ENCODE assay signal across 8 mouse cellular contexts in the genomic region with DNA sequence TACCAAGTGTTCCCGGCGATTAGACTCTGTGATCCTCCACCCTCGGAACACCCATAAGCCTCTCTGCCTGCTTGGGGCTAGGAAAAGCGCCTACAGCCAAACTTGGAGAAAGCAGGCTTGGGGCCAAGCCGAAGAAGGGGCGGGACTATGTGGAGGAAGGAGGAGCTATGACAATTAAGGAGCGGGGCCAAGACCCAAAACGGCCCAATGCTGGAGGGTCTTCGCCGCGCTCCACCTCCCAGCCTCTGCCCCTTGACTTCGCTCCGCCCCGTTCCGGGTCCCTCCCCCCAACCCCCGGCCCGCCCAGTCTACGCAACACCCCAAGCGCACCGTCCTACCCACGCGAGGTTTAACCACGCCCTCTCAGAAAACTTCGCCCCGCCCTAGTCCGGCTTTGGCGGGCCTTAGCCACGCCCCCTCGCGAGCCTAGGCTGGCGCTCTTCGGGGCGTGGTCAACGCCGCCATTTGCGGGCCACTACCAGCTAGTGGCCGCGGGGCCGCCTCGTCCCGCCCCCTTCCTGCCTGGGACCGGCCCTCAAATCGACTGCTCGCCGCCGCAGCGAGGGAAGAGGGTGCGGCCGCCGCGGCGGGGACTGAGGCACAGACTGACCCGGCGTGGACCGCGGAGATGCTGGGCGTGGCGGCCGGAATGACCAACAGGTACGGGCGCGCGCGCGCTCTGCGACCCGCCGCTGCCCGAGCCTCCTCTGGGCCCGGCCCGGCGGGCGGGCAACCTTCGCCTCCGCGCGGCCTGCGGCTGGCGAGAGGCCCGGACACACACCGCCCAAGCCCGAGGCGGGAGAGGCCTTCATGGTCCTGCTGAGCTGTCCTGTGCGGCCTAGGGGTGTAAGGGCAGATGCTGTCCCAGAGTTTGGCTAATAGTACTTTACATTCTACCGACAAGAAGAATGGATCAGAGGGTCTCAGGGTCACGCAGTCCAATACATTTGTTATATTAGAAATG. TPM values are rescaled to one million over a fixed set of nuclear protein-coding genes. Genes with fewer than 3 reads are reported as not detected.
DNase-seq lines count a peak whose midpoint lies in the region; ATAC-seq and TF ChIP-seq lines count a peak whose summit lies in the region.

Gene Lims1, plus strand, starts transcription at position 439 of the 964 bp plus-strand sequence.

- peak; percentile 89 for ATAC-seq in erythroid progenitor cell, adult 5-6 weeks (replicated peaks; ENCODE audit: low FRiP score, poor library complexity, severe bottlenecking)
- peak; percentile 99 for ATAC-seq in heart, embryonic 12.5 days (ENCODE audit: insufficient number of reproducible peaks, low FRiP score)
- peak; percentile 99 for ATAC-seq in kidney, postnatal 0 days (replicated peaks; ENCODE audit: low FRiP score, low read depth)
- peak; percentile 98 for ATAC-seq in liver, embryonic 11.5 days (replicated peaks; ENCODE audit: low FRiP score)
- ATAC-seq in stomach, embryonic 14.5 days (ENCODE audit: insufficient number of reproducible peaks, insufficient read depth, low FRiP score, low read depth) = peak; percentile 99

- peak within 1 kb of the TSS; percentile 94 for H3K9ac ChIP-seq in heart, embryonic 12.5 days
- peak within 1 kb of the TSS; percentile 87 for H3K9ac ChIP-seq in kidney, postnatal 0 days (ENCODE audit: low read depth, low read length)
- H3K9ac ChIP-seq in liver, embryonic 11.5 days (ENCODE audit: low read depth, low read length) = peak within 1 kb of the TSS; percentile 79
- peak within 1 kb of the TSS; percentile 55 for H3K9ac ChIP-seq in stomach, embryonic 14.5 days (replicated peaks; ENCODE audit: low read depth, low read length)

- peaks cover 20% of the 10 kb centered on the region for H3K4me1 ChIP-seq in heart, embryonic 12.5 days (replicated peaks)
- H3K4me1 ChIP-seq in kidney, postnatal 0 days (replicated peaks; ENCODE audit: insufficient read depth, low read length) = peaks cover 12% of the 10 kb centered on the region; the same call in 1 of the 2 replicates
- peaks cover 14% of the 10 kb centered on the region; the same call in 1 of the 2 replicates for H3K4me1 ChIP-seq in liver, embryonic 11.5 days (replicated peaks; ENCODE audit: control insufficient read depth, insufficient read depth, low read length)
- peaks cover 9% of the 10 kb centered on the region; the same call in 1 of the 2 replicates for H3K4me1 ChIP-seq in stomach, embryonic 14.5 days (ENCODE audit: control insufficient read depth, insufficient read depth, low read length)

- peak; percentile 18; the same call in 1 of the 2 replicates for TF ChIP-seq CTCF in kidney, postnatal 0 days (IDR thresholded peaks at IDR 0.05; ENCODE audit: low read depth)

- H3K4me3 ChIP-seq in heart, embryonic 12.5 days = peak within 1 kb of the TSS; percentile 84
- H3K4me3 ChIP-seq in kidney, postnatal 0 days (replicated peaks; ENCODE audit: low read depth, low read length) = peak within 1 kb of the TSS; percentile 81
- peak within 1 kb of the TSS; percentile 82 for H3K4me3 ChIP-seq in liver, embryonic 11.5 days (ENCODE audit: low read depth, low read length)
- peak within 1 kb of the TSS; percentile 62 for H3K4me3 ChIP-seq in stomach, embryonic 14.5 days (ENCODE audit: low read depth, low read length)

- H3K27me3 ChIP-seq in heart, embryonic 12.5 days (replicated peaks) = no peaks in the 10 kb centered on the region
- no peaks in the 10 kb centered on the region for H3K27me3 ChIP-seq in kidney, postnatal 0 days (ENCODE audit: insufficient read depth, low read length)
- no peaks in the 10 kb centered on the region for H3K27me3 ChIP-seq in liver, embryonic 11.5 days (replicated peaks; ENCODE audit: control insufficient read depth, insufficient read depth, low read length)
- H3K27me3 ChIP-seq in stomach, embryonic 14.5 days (ENCODE audit: control insufficient read depth, insufficient read depth, low read length) = no peaks in the 10 kb centered on the region

- H3K27ac ChIP-seq in heart, embryonic 12.5 days (ENCODE audit: poor library complexity, severe bottlenecking) = peak within 1 kb of the TSS; percentile 94
- peak within 1 kb of the TSS; percentile 93 for H3K27ac ChIP-seq in kidney, postnatal 0 days
- peak within 1 kb of the TSS; percentile 86 for H3K27ac ChIP-seq in liver, embryonic 11.5 days (ENCODE audit: low read depth, low read length)
- H3K27ac ChIP-seq in stomach, embryonic 14.5 days (ENCODE audit: low read length) = peak within 1 kb of the TSS; percentile 84

- WGBS in heart, embryonic 12.5 days = under 1% methylated on average over 85 of the region's 86 CpGs
- WGBS in kidney, postnatal 0 days = under 1% methylated on average over 75 of the region's 86 CpGs
- under 1% methylated on average over 84 of the region's 86 CpGs for WGBS in liver, embryonic 11.5 days
- WGBS in stomach, embryonic 14.5 days = under 1% methylated on average over 80 of the region's 86 CpGs

- 0 out of 2 replicates have a peak, but pooled peaks cover 6% of the 10 kb centered on the region for H3K9me3 ChIP-seq in heart, embryonic 12.5 days (replicated peaks)
- no peaks in the 10 kb centered on the region for H3K9me3 ChIP-seq in kidney, postnatal 0 days (replicated peaks; ENCODE audit: low read length)
- no peaks in the 10 kb centered on the region for H3K9me3 ChIP-seq in liver, embryonic 11.5 days (ENCODE audit: control insufficient read depth, low read length)
- H3K9me3 ChIP-seq in stomach, embryonic 14.5 days (ENCODE audit: control insufficient read depth, low read depth, low read length) = no peaks in the 10 kb centered on the region

- peak; percentile 97 for DNase-seq in CD4-positive helper T cell, adult 2 months (ENCODE audit: low read depth, low spot score)
- peak; percentile 92 for DNase-seq in brain, embryonic 18.5 days (ENCODE audit: low read depth, low spot score)
- DNase-seq in kidney, postnatal 0 days (ENCODE audit: low spot score) = peak; percentile 99
- peak; percentile 99 for DNase-seq in liver, embryonic 11.5 days (ENCODE audit: low spot score)
- DNase-seq in naive thymus-derived CD4-positive, alpha-beta T cell, adult 2 months (ENCODE audit: low read depth) = peak; percentile 99

- H3K4me2 ChIP-seq in heart, embryonic 12.5 days = peak within 1 kb of the TSS; percentile 68
- H3K4me2 ChIP-seq in kidney, postnatal 0 days (ENCODE audit: low read length) = peak within 1 kb of the TSS; percentile 69
- H3K4me2 ChIP-seq in liver, embryonic 11.5 days = peak within 1 kb of the TSS; percentile 77
- H3K4me2 ChIP-seq in stomach, embryonic 14.5 days (replicated peaks; ENCODE audit: low read depth, low read length) = peak within 1 kb of the TSS; percentile 41

- no peaks in the 10 kb centered on the region for H3K36me3 ChIP-seq in heart, embryonic 12.5 days
- H3K36me3 ChIP-seq in kidney, postnatal 0 days (ENCODE audit: insufficient read depth, low read length) = no peaks in the 10 kb centered on the region
- H3K36me3 ChIP-seq in liver, embryonic 11.5 days (ENCODE audit: control insufficient read depth, insufficient read depth, low read length) = no peaks in the 10 kb centered on the region
- H3K36me3 ChIP-seq in stomach, embryonic 14.5 days (ENCODE audit: control insufficient read depth, insufficient read depth, low read length) = no peaks in the 10 kb centered on the region

RNA-seq across cellular contexts. Expression of gene Lims1, which starts in this region (rescaled TPM):
- 67.8 and 80.5 TPM in 2 replicates for total RNA-seq in erythroid progenitor cell, adult 5-6 weeks (2015; ENCODE audit: low replicate concordance)
- total RNA-seq in erythroid progenitor cell, adult 5-6 weeks (2017; ENCODE audit: low replicate concordance) = 37.5 and 42.2 TPM in 2 replicates
- polyA plus RNA-seq in heart, embryonic 12.5 days (2016; fragmentation: Nextera tagmentation; extraction: Ambion mirVana) = 160 and 161 TPM in 2 replicates
- 143 and 159 TPM in 2 replicates for polyA plus RNA-seq in kidney, postnatal 0 days (2015; fragmentation: Nextera tagmentation; extraction: Ambion mirVana)
- 110 and 131 TPM in 2 replicates for polyA plus RNA-seq in liver, embryonic 11.5 days (2014; fragmentation: Nextera tagmentation; extraction: Ambion mirVana)
- 173 and 178 TPM in 2 replicates for polyA plus RNA-seq in stomach, embryonic 14.5 days (2014; fragmentation: Nextera tagmentation; extraction: Ambion mirVana)

Comparison
In these comparisons a context has a peak if more than half of its experiments do, and no peak if none do; other contexts are left out.
1. Peak in every context shown above with its lines: DNase-seq, ATAC-seq, H3K4me3 ChIP-seq and H3K27ac ChIP-seq.